Mouse (Mus musculus) liver, embryonic 15.5 days (tissue): ENCODE measurements around the gene Cdk9. TPM values are rescaled to one million over a fixed set of nuclear protein-coding genes. Genes with fewer than 3 reads are reported as not detected.

ENCODE experiments used
- ATAC-seq: fragments of 200-750 bp; cut with Nextera tagmentation; 2 replicates; pipeline ENCODE4 v1.8.0; 2017; ENCODE audit warnings: moderate number of reproducible peaks, mild to moderate bottlenecking, moderate library complexity; ENCODE audit not compliant: insufficient read depth
- H3K27ac ChIP-seq: fragments of 300-500 bp; sonication (generic); replicated peaks from 2 replicates; pipeline ENCODE4 v1.5.1; 2015; ENCODE audit warnings: mild to moderate bottlenecking, inconsistent platforms
- H3K27me3 ChIP-seq: fragments of 300-500 bp; sonication (generic); 2 replicates; pipeline ENCODE4 v1.6.1; 2015; ENCODE audit warnings: mild to moderate bottlenecking, inconsistent platforms
- H3K36me3 ChIP-seq: fragments of 300-500 bp; sonication (generic); replicated peaks from 2 replicates; pipeline ENCODE4 v1.6.1; 2015; ENCODE audit warnings: moderate library complexity, mild to moderate bottlenecking, inconsistent platforms
- H3K4me1 ChIP-seq: fragments of 300-500 bp; sonication (generic); replicated peaks from 2 replicates; pipeline ENCODE4 v1.6.1; 2015; ENCODE audit warnings: inconsistent platforms
- H3K4me2 ChIP-seq: fragments of 300-500 bp; sonication (generic); 2 replicates; pipeline ENCODE4 v1.6.1; 2015; ENCODE audit warnings: moderate library complexity, mild to moderate bottlenecking, inconsistent platforms
- H3K4me3 ChIP-seq: fragments of 300-500 bp; sonication (generic); replicated peaks from 2 replicates; pipeline ENCODE4 v1.5.1; 2015; ENCODE audit warnings: mild to moderate bottlenecking, inconsistent platforms
- H3K9ac ChIP-seq: fragments of 300-500 bp; sonication (generic); 2 replicates; pipeline ENCODE4 v1.6.1; 2015; ENCODE audit warnings: moderate library complexity, mild to moderate bottlenecking, inconsistent platforms
- H3K9me3 ChIP-seq: fragments of 300-500 bp; sonication (generic); replicated peaks from 2 replicates; pipeline ENCODE4 v1.6.1; 2016; ENCODE audit warnings: inconsistent platforms
- WGBS: fragments of 180-500 bp; shearing (Covaris S2); methylation state at CpG from one replicate; pipeline ENCODE4 v1.1.7; 2015; ENCODE audit warnings: mixed read lengths; ENCODE audit not compliant: insufficient replicate concordance; 5-methylcytosine and 5-hydroxymethylcytosine counted together
- polyA plus RNA-seq: library from polyadenylated mRNA; unstranded; fragments of >200 nt; fragmentation: Nextera tagmentation; extraction: Ambion mirVana; gene quantifications from 2 replicates; pipeline ENCODE4 v1.2.1, GENCODE M21; 2015

Cdk9 gene
- polyA plus RNA-seq, 1 experiment from 2014 or later, result 48.3 TPM

GRCm38 (mm10) chr2:32720053-32720452 lies 7.2 kb upstream of the Cdk9 start:
- Histone ChIP-seq H3K4me3 (no peak overlapping the region), H3K9ac (no peak overlapping the region), H3K36me3 (no peaks in the 10 kb centered on the region), H3K27ac (0 out of 2 replicates have a peak overlapping the region, but pooled peaks have one; percentile 48), H3K4me2 (peak overlapping the region; percentile 32; the same call in 1 of the 2 replicates), H3K27me3 (no peaks in the 10 kb centered on the region), H3K9me3 (no peaks in the 10 kb centered on the region), H3K4me1 (peaks cover 25% of the 10 kb centered on the region)
- ATAC-seq, result no peak
- 61% methylated on average over 3 of the region's 3 CpGs for WGBS

GRCm38 (mm10) chr2:32718761-32719160 lies 5.9 kb upstream of the Cdk9 start:
- H3K9ac ChIP-seq, result no peak overlapping the region
- H3K4me3 ChIP-seq, result no peak overlapping the region
- no peaks in the 10 kb centered on the region for H3K36me3 ChIP-seq
- no peaks in the 10 kb centered on the region for H3K9me3 ChIP-seq
- H3K4me1 ChIP-seq, result peaks cover 38% of the 10 kb centered on the region
- ATAC-seq, result no peak
- no peak overlapping the region for H3K4me2 ChIP-seq
- 47% methylated on average over 9 of the region's 9 CpGs for WGBS
- H3K27ac ChIP-seq, result no peak overlapping the region
- no peaks in the 10 kb centered on the region for H3K27me3 ChIP-seq

GRCm38 (mm10) chr2:32714987-32715425 lies 2.1 kb upstream of the Cdk9 start:
- Histone ChIP-seq H3K4me1 (peaks cover 47% of the 10 kb centered on the region), H3K27ac (peak overlapping the region; percentile 94), H3K4me3 (no peak overlapping the region), H3K4me2 (peak overlapping the region; percentile 17; the same call in 1 of the 2 replicates), H3K27me3 (no peaks in the 10 kb centered on the region), H3K9me3 (no peaks in the 10 kb centered on the region), H3K36me3 (peaks cover 17% of the 10 kb centered on the region), H3K9ac (no peak overlapping the region)
- WGBS, result 12% methylated on average over 4 of the region's 4 CpGs
- ATAC-seq, result no peak

- peak overlapping the region; percentile 94 for H3K4me3 ChIP-seq
- H3K36me3 ChIP-seq, result peaks cover 23% of the 10 kb centered on the region
- no peaks in the 10 kb centered on the region for H3K27me3 ChIP-seq
- ATAC-seq, result no peak
- H3K9me3 ChIP-seq, result no peaks in the 10 kb centered on the region
- peak overlapping the region; percentile 90; the same call in 1 of the 2 replicates for H3K9ac ChIP-seq
- H3K4me2 ChIP-seq, result peak overlapping the region; percentile 94
- H3K27ac ChIP-seq, result peak overlapping the region; percentile 94
- WGBS, result 24% methylated on average over 11 of the region's 11 CpGs
- peaks cover 53% of the 10 kb centered on the region for H3K4me1 ChIP-seq
Measured at GRCm38 (mm10) chr2:32714117-32714986, 1.5 kb upstream of the Cdk9 start.

GRCm38 (mm10) chr2:32712586-32712933 lies 316 bp downstream of the Cdk9 start:
- Histone ChIP-seq H3K4me2 (peak overlapping the region; percentile 94), H3K4me3 (peak overlapping the region; percentile 94), H3K9ac (peak overlapping the region; percentile 90), H3K4me1 (peaks cover 54% of the 10 kb centered on the region), H3K27me3 (no peaks in the 10 kb centered on the region), H3K27ac (peak overlapping the region; percentile 94), H3K9me3 (no peaks in the 10 kb centered on the region), H3K36me3 (peaks cover 41% of the 10 kb centered on the region)
- WGBS, result under 1% methylated on average over 44 of the region's 44 CpGs
- ATAC-seq, result peak; percentile 88

- Histone ChIP-seq H3K4me2 (peak overlapping the region; percentile 94), H3K4me1 (peaks cover 54% of the 10 kb centered on the region), H3K36me3 (peaks cover 45% of the 10 kb centered on the region), H3K27ac (peak overlapping the region; percentile 94), H3K27me3 (no peaks in the 10 kb centered on the region), H3K9ac (peak overlapping the region; percentile 90), H3K4me3 (peak overlapping the region; percentile 94), H3K9me3 (no peaks in the 10 kb centered on the region)
- under 1% methylated on average over 41 of the region's 41 CpGs for WGBS
- ATAC-seq, result peak; percentile 68
Measured at GRCm38 (mm10) chr2:32712108-32712551, 746 bp downstream of the Cdk9 start.

GRCm38 (mm10) chr2:32711301-32712056 lies 1.4 kb downstream of the Cdk9 start:
- WGBS, result 20% methylated on average over 9 of the region's 9 CpGs
- peaks cover 52% of the 10 kb centered on the region for H3K36me3 ChIP-seq
- H3K4me1 ChIP-seq, result peaks cover 59% of the 10 kb centered on the region

GRCm38 (mm10) chr2:32710425-32710824 lies 2.5 kb downstream of the Cdk9 start:
- H3K9ac ChIP-seq, result no peak overlapping the region
- 38% methylated on average over 5 of the region's 5 CpGs for WGBS

More at GRCm38 (mm10) chr2:32711301-32712056, 1.4 kb downstream of the Cdk9 start:
- Histone ChIP-seq H3K27me3 (no peaks in the 10 kb centered on the region), H3K4me2 (peak overlapping the region; percentile 94), H3K9ac (peak overlapping the region; percentile 90), H3K9me3 (no peaks in the 10 kb centered on the region), H3K27ac (peak overlapping the region; percentile 94), H3K4me3 (peak overlapping the region; percentile 94)
- ATAC-seq, result no peak

GRCm38 (mm10) chr2:32709521-32710137 lies 3.2 kb downstream of the Cdk9 start:
- Histone ChIP-seq H3K4me1 (peaks cover 50% of the 10 kb centered on the region), H3K9ac (no peak overlapping the region), H3K4me2 (no peak overlapping the region), H3K4me3 (no peak overlapping the region), H3K27ac (no peak overlapping the region; the same call in 1 of the 2 replicates), H3K36me3 (peaks cover 70% of the 10 kb centered on the region), H3K27me3 (no peaks in the 10 kb centered on the region), H3K9me3 (no peaks in the 10 kb centered on the region)
- WGBS, result 83% methylated on average over 20 of the region's 20 CpGs
- no peak for ATAC-seq

More at GRCm38 (mm10) chr2:32710425-32710824, 2.5 kb downstream of the Cdk9 start:
- Histone ChIP-seq H3K27ac (no peak overlapping the region; the same call in 1 of the 2 replicates), H3K4me2 (peak overlapping the region; percentile 18), H3K27me3 (no peaks in the 10 kb centered on the region), H3K9me3 (no peaks in the 10 kb centered on the region), H3K4me3 (no peak overlapping the region; the same call in 1 of the 2 replicates), H3K4me1 (peaks cover 58% of the 10 kb centered on the region), H3K36me3 (peaks cover 62% of the 10 kb centered on the region)
- ATAC-seq, result no peak

- Histone ChIP-seq H3K4me2 (no peak overlapping the region), H3K4me1 (peaks cover 40% of the 10 kb centered on the region), H3K9me3 (no peaks in the 10 kb centered on the region), H3K9ac (no peak overlapping the region), H3K4me3 (no peak overlapping the region), H3K36me3 (peaks cover 79% of the 10 kb centered on the region), H3K27me3 (no peaks in the 10 kb centered on the region), H3K27ac (no peak overlapping the region)
- no peak for ATAC-seq
- 17% methylated on average over 3 of the region's 3 CpGs for WGBS
Measured at GRCm38 (mm10) chr2:32708643-32709042, 4.2 kb downstream of the Cdk9 start.
